Mouse (Mus musculus) forebrain, embryonic 16.5 days (tissue): ENCODE results near the gene Pym1. TPM values are rescaled to one million over a fixed set of nuclear protein-coding genes. Genes with fewer than 3 reads are reported as not detected.

Experiments used
- polyA plus RNA-seq: library from polyadenylated mRNA; unstranded; fragments of >200 nt; fragmentation: Nextera tagmentation; extraction: Ambion mirVana; gene quantifications from 2 replicates; pipeline ENCODE4 v1.2.1, GENCODE M21; 2015

Gene Pym1
- polyA plus RNA-seq, 1 experiment from 2014 or later = 43.6 TPM

Other genes with a start within 250 kb of the Pym1 start
- 5.4 and 5.9 TPM in 2 replicates for gene Myl6b, start 249.2 kb upstream of the Pym1 start, polyA plus RNA-seq
- gene Esyt1, start 222.0 kb upstream of the Pym1 start, polyA plus RNA-seq = 9.0 and 9.6 TPM in 2 replicates
- gene Zc3h10, start 200.1 kb upstream of the Pym1 start, polyA plus RNA-seq = 20.9 and 21.7 TPM in 2 replicates
- 2,032 and 2,064 TPM in 2 replicates for gene Rpl41, start 198.6 kb upstream of the Pym1 start, polyA plus RNA-seq
- 149 and 152 TPM in 2 replicates for gene Pa2g4, start 181.9 kb upstream of the Pym1 start, polyA plus RNA-seq
- gene Erbb3, start 158.2 kb upstream of the Pym1 start, polyA plus RNA-seq = 0.46 and 0.62 TPM in 2 replicates
- gene Rps26, start 121.1 kb upstream of the Pym1 start, polyA plus RNA-seq = 358 and 398 TPM in 2 replicates
- 9.0 and 15.6 TPM in 2 replicates for gene Ikzf4, start 101.9 kb upstream of the Pym1 start, polyA plus RNA-seq
- 11.2 and 12.7 TPM in 2 replicates for gene Suox, start 73.8 kb upstream of the Pym1 start, polyA plus RNA-seq
- 128 and 131 TPM in 2 replicates for gene Rab5b, start 51.6 kb upstream of the Pym1 start, polyA plus RNA-seq
- 0.14 and 0.25 TPM in 2 replicates for gene Pmel, start 43.7 kb upstream of the Pym1 start, polyA plus RNA-seq
- 29.7 and 37.8 TPM in 2 replicates for gene Cdk2, start 42.9 kb upstream of the Pym1 start, polyA plus RNA-seq
- gene Dgka, start 3.0 kb upstream of the Pym1 start, polyA plus RNA-seq = 4.6 and 5.1 TPM in 2 replicates
- gene Mmp19, start 43.0 kb downstream of the Pym1 start, polyA plus RNA-seq = 0.54 and 0.73 TPM in 2 replicates
- 67.2 and 68.2 TPM in 2 replicates for gene Dnajc14, start 56.2 kb downstream of the Pym1 start, polyA plus RNA-seq
- 10.7 and 13.7 TPM in 2 replicates for gene Tmem198b, start 56.5 kb downstream of the Pym1 start, polyA plus RNA-seq
- 180 and 194 TPM in 2 replicates for gene Sarnp, start 69.4 kb downstream of the Pym1 start, polyA plus RNA-seq
- gene Ormdl2, start 73.8 kb downstream of the Pym1 start, polyA plus RNA-seq = 20.9 and 22.5 TPM in 2 replicates
- 5.6 and 7.0 TPM in 2 replicates for gene Gdf11, start 143.8 kb downstream of the Pym1 start, polyA plus RNA-seq
- gene Cd63, start 153.1 kb downstream of the Pym1 start, polyA plus RNA-seq = 119 and 137 TPM in 2 replicates
- gene Rdh5, start 175.0 kb downstream of the Pym1 start, polyA plus RNA-seq = 8.6 and 12.3 TPM in 2 replicates
- 203 and 221 TPM in 2 replicates for gene Bloc1s1, start 176.1 kb downstream of the Pym1 start, polyA plus RNA-seq
- 3.1 and 3.4 TPM in 2 replicates for gene Itga7, start 185.9 kb downstream of the Pym1 start, polyA plus RNA-seq
- gene Mettl7b, start 213.1 kb downstream of the Pym1 start, polyA plus RNA-seq = not detected in 2 replicates
- gene Olfr9, start 241.5 kb downstream of the Pym1 start, polyA plus RNA-seq = not detected in 2 replicates